Mouse (Mus musculus) lung, postnatal 0 days (tissue): Measurements from ENCODE around the gene Aspscr1. TPM values are rescaled to one million over a fixed set of nuclear protein-coding genes. Genes with fewer than 3 reads are reported as not detected.

Source experiments
- ATAC-seq: fragments of 200-750 bp; cut with Nextera tagmentation; 2 replicates; pipeline ENCODE4 v1.8.0; 2017; ENCODE audit warnings: moderate library complexity
- DNase-seq: peaks from one replicate; pipeline ENCODE4 v3.0.0-alpha.2; 2016; ENCODE audit warnings: low spot score
- H3K27ac ChIP-seq: fragments of 300-500 bp; sonication (generic); 2 replicates; pipeline ENCODE4 v1.5.1; 2014; ENCODE audit warnings: antibody characterized with exemption, mild to moderate bottlenecking, low read length, mixed read lengths
- H3K27me3 ChIP-seq: fragments of 300-500 bp; sonication (generic); replicated peaks from 2 replicates; pipeline ENCODE4 v1.6.1; 2014; ENCODE audit warnings: low read length, mixed read lengths; ENCODE audit not compliant: insufficient read depth
- H3K36me3 ChIP-seq: fragments of 300-500 bp; sonication (generic); 2 replicates; pipeline ENCODE4 v1.6.1; 2014; ENCODE audit warnings: low read length, mixed read lengths; ENCODE audit not compliant: insufficient read depth
- H3K4me1 ChIP-seq: fragments of 300-500 bp; sonication (generic); 2 replicates; pipeline ENCODE4 v1.6.1; 2014; ENCODE audit warnings: antibody characterized with exemption, low read depth, low read length, mixed read lengths; ENCODE audit not compliant: insufficient read depth
- H3K4me2 ChIP-seq: fragments of 300-500 bp; sonication (generic); replicated peaks from 2 replicates; pipeline ENCODE4 v1.6.1; 2014; ENCODE audit warnings: low read depth, mild to moderate bottlenecking, low read length, moderate library complexity, mixed read lengths
- H3K4me3 ChIP-seq: fragments of 300-500 bp; sonication (generic); 2 replicates; pipeline ENCODE4 v1.5.1; 2014; ENCODE audit warnings: low read depth, low read length
- H3K9ac ChIP-seq: fragments of 300-500 bp; sonication (generic); replicated peaks from 2 replicates; pipeline ENCODE4 v1.6.1; 2014; ENCODE audit warnings: low read depth, mild to moderate bottlenecking
- H3K9me3 ChIP-seq: fragments of 300-500 bp; sonication (generic); 2 replicates; pipeline ENCODE4 v1.6.1; 2016; ENCODE audit warnings: low read length, mixed read lengths
- CTCF ChIP-seq: IDR thresholded peaks from 2 replicates; pipeline ENCODE4 v1.5.1; 2016; ENCODE audit warnings: antibody characterized with exemption, mild to moderate bottlenecking
- EP300 ChIP-seq: IDR thresholded peaks from 2 replicates; pipeline ENCODE4 v1.6.1; 2016; ENCODE audit warnings: antibody characterized with exemption, mild to moderate bottlenecking, control low read depth
- WGBS: fragments of 180-500 bp; shearing (Covaris S2); extraction: QIAGEN DNeasy Blood & Tissue Kit; methylation state at CpG from one replicate; pipeline ENCODE4 v1.1.7; 2014; 5-methylcytosine and 5-hydroxymethylcytosine counted together
- polyA plus RNA-seq: library from polyadenylated mRNA; unstranded; fragments of >200 nt; fragmentation: Nextera tagmentation; extraction: Ambion mirVana; gene quantifications from 2 replicates; pipeline ENCODE4 v1.2.1, GENCODE M21; 2015

The Aspscr1 gene
- polyA plus RNA-seq, 1 experiment from 2014 or later, result 129 TPM

GRCm38 (mm10) chr11:120713580-120714518 is 41.1 kb downstream of the Aspscr1 start, which contains the start of the genes Cenpx and Lrrc45:
Cenpx (minus strand) TSS chr11:120713738.
Lrrc45 (plus strand) TSS chr11:120713925.
- Histone ChIP-seq H3K4me3 (peak within 1 kb of the TSS; percentile 50), H3K4me1 (peaks cover 9% of the 10 kb centered on the region; the same call in 1 of the 2 replicates), H3K27ac (peak within 1 kb of the TSS; percentile 78), H3K9me3 (no peaks in the 10 kb centered on the region), H3K36me3 (peaks cover 2% of the 10 kb centered on the region; the same call in 1 of the 2 replicates), H3K9ac (peak within 1 kb of the TSS; percentile 30), H3K27me3 (no peaks in the 10 kb centered on the region), H3K4me2 (peak within 1 kb of the TSS; percentile 91)
- DNase-seq (peak; percentile 99), ATAC-seq (peak; percentile 95)
- WGBS, result 1% methylated on average over 50 of the region's 53 CpGs
- TF ChIP-seq EP300 (no peak), CTCF (no peak)

GRCm38 (mm10) chr11:120714546-120714945 is 41.8 kb downstream of the Aspscr1 start:
- Histone ChIP-seq H3K9ac (peak overlapping the region; percentile 30), H3K4me3 (peak overlapping the region; percentile 50), H3K36me3 (peaks cover 2% of the 10 kb centered on the region; the same call in 1 of the 2 replicates), H3K9me3 (no peaks in the 10 kb centered on the region), H3K4me2 (peak overlapping the region; percentile 91), H3K27ac (no peak overlapping the region), H3K4me1 (peaks cover 9% of the 10 kb centered on the region; the same call in 1 of the 2 replicates), H3K27me3 (no peaks in the 10 kb centered on the region)
- DNase-seq (peak; percentile 5), ATAC-seq (no peak)
- WGBS, result 38% methylated on average over 10 of the region's 10 CpGs
- TF ChIP-seq CTCF, result no peak
- TF ChIP-seq EP300, result no peak

- Histone ChIP-seq H3K4me3 (no peak overlapping the region), H3K36me3 (0 out of 2 replicates have a peak, but pooled peaks cover 2% of the 10 kb centered on the region), H3K9ac (no peak overlapping the region), H3K4me2 (no peak overlapping the region), H3K4me1 (peaks cover 9% of the 10 kb centered on the region; the same call in 1 of the 2 replicates), H3K27ac (no peak overlapping the region), H3K27me3 (no peaks in the 10 kb centered on the region), H3K9me3 (no peaks in the 10 kb centered on the region)
- no peak for TF ChIP-seq EP300
- no peak for TF ChIP-seq CTCF
- 88% methylated on average over 9 of the region's 9 CpGs for WGBS
- ATAC-seq (no peak), DNase-seq (no peak)
These were observed 42.4 kb downstream of the Aspscr1 start for GRCm38 (mm10) chr11:120715131-120715530.

DNA sequence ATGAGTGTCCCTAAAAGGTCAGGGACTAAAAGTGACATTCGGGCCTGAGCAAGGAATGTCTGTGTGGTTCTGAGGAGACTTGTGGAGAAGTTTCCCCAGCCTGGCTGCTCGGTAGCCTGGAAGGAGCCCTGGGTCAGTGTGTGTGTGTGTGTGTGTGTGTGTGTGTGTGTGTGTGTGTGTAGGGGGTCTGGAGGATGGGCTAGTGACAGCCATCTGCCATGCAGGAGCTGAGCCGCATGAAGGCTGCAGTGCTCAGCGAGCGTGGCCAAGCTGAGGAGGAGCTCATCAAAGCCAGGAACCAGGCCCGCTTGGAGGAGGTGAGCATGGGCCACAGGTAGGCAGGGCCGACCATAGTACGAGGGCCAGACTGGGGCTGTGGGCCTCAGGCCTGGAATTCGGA is 46.5 kb downstream of the Aspscr1 start:
- TF ChIP-seq CTCF (no peak), EP300 (no peak)
- Histone ChIP-seq H3K36me3 (no peaks in the 10 kb centered on the region), H3K4me2 (no peak overlapping the region), H3K27ac (no peak overlapping the region), H3K27me3 (no peaks in the 10 kb centered on the region), H3K9me3 (no peaks in the 10 kb centered on the region), H3K4me1 (peaks cover 20% of the 10 kb centered on the region), H3K9ac (no peak overlapping the region), H3K4me3 (no peak overlapping the region)
- ATAC-seq (no peak), DNase-seq (no peak)
- 92% methylated on average over 9 of the region's 9 CpGs for WGBS

DNA sequence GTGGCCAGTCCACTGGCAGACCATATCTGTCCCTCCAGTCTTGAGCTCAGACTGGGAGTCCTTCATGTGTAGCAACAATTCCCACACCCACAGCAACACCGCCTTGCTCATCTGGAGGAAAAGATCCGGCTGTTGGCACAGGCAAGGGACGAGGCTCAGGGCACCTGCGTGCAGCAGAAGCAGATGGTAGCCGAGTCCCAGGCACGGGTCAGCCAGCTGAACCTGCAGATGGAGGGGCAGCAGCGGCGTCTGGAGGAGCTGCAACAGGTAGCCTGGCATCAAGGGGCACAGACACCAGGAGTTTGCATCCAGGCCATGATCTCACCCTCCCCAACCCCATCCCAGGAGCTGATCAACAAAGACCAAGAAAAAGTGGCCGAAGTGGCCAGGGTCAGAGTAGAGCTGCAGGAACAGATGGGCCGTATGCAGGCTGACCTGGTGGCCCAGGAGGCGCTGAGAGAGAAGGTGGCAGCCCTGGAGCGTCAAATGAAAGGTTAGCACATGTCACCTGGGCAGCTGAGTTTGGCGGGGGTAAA is 47.1 kb downstream of the Aspscr1 start:
- H3K27ac ChIP-seq, result no peak overlapping the region
- WGBS, result 83% methylated on average over 13 of the region's 13 CpGs
- ATAC-seq, result no peak
- peaks cover 17% of the 10 kb centered on the region for H3K4me1 ChIP-seq
- no peak overlapping the region for H3K4me3 ChIP-seq
- DNase-seq, result peak; percentile 4
- TF ChIP-seq EP300 (no peak), CTCF (no peak)
- no peak overlapping the region for H3K9ac ChIP-seq
- no peaks in the 10 kb centered on the region for H3K27me3 ChIP-seq
- no peaks in the 10 kb centered on the region for H3K9me3 ChIP-seq
- no peaks in the 10 kb centered on the region for H3K36me3 ChIP-seq
- H3K4me2 ChIP-seq, result no peak overlapping the region

DNA sequence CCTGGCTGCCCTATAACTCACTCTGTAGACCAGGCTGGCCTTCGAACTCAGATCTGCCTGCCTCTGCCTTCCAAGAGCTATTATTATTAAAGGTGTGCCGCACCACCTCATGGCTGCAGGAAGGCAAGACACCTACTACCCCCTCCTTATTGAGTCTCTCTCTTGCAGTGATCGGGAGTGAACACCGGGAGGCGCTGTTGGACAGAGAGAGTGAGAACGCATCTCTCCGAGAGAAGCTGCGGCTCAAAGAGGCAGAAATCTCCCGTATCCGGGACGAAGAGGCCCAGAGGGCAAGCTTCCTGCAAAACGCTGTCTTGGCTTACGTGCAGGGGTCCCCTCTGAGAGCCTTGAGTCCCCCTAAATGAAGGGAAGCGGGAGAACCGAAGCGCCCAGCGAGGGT is 47.7 kb downstream of the Aspscr1 start:
- ATAC-seq (peak; percentile 25), DNase-seq (peak; percentile 94)
- WGBS, result 12% methylated on average over 17 of the region's 17 CpGs
- H3K4me3 ChIP-seq, result peak overlapping the region; percentile 40; the same call in 1 of the 2 replicates
- H3K4me1 ChIP-seq, result peaks cover 17% of the 10 kb centered on the region
- TF ChIP-seq CTCF, result peak; percentile 99
- peak; percentile 7; the same call in 1 of the 2 replicates for TF ChIP-seq EP300
- H3K27ac ChIP-seq, result peak overlapping the region; percentile 39; the same call in 1 of the 2 replicates
- H3K9me3 ChIP-seq, result no peaks in the 10 kb centered on the region
- H3K27me3 ChIP-seq, result no peaks in the 10 kb centered on the region
- H3K9ac ChIP-seq, result peak overlapping the region; percentile 32; the same call in 1 of the 2 replicates
- no peaks in the 10 kb centered on the region for H3K36me3 ChIP-seq
- peak overlapping the region; percentile 77 for H3K4me2 ChIP-seq
